Mouse (Mus musculus) CD4-positive helper T cell, adult 2 months (primary cell): Measurements from ENCODE around the gene Gm49396.

Experiments used
- DNase-seq: peaks from one replicate; pipeline ENCODE4 v3.0.0-alpha.2; 2012; ENCODE audit warnings: low read depth, missing footprints, low spot score

Gene Gm49396

GRCm38 (mm10) chr7:30610043-30610442 is 46.9 kb downstream of the Gm49396 start:
- no peak for DNase-seq

DNA sequence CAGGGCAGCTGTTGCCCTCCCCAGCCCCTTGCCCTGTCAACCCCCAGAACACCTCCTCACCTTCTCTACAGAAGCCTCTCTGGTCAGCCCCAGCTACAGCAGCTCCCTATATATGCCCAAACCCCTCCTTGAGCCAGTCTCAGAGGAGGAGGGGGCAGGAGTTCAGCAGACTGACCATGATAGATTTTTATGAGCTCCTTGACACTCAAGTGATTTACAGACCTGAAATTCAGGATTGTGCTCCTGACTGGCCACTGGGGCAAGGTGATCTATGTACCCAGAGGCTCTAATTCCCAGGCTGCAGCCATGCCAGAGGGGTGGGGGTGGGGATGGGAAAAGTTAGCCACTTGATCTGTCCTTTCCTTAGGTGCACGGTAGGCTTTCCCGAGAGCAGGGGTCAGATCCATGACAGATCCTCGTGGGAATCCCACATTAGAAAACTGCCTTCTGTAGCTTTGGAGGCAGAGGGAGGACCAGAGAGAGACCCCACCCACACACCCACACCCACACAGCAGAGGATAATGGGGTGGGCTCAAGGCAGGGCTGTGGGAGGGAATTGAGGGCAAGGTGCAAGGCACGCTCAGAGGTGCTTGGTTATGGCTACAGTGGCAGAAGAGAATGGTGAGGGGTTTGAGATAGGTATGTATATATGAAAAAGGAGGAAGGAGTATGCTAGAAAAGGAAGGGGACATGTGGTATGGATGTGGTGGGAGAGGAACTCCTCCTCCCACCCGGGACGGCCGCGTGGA is 49.7 kb downstream of the Gm49396 start, which contains the start of gene Upk1a:
Gene Upk1a, minus strand, starts transcription at position 194 of the 749 bp plus-strand sequence.
- DNase-seq = no peak

DNA sequence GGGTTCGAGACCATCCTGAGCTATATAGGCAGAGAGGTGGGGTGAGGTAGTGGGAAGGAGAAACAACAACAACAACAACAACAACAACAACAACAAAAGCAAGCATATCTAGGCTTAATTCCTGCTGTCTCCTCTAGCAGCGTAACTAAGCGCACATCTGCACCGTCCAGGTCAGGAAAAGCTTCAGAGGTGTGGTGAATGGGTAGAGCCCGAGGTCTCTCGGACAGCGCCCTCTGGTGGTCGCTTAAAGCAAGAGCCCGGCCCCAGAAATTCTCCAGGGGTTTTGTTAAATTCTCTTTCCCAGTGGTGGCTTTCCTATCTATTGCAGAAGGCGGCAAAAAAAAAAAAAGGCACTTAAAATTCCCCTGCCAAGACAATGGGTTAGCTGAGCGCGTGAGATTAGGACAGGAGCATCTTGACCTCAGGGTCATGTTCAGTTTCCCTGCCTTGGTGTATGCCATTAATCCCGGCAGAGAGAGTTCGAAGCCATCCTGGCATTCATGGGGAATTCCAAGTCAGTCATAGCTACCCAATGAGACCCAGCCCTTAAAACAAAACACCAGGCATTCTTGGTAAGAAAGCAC is 50.5 kb downstream of the Gm49396 start:
- DNase-seq = peak; percentile 67

GRCm38 (mm10) chr7:30614454-30614853 is 51.3 kb downstream of the Gm49396 start:
- peak; percentile 58 for DNase-seq

DNA sequence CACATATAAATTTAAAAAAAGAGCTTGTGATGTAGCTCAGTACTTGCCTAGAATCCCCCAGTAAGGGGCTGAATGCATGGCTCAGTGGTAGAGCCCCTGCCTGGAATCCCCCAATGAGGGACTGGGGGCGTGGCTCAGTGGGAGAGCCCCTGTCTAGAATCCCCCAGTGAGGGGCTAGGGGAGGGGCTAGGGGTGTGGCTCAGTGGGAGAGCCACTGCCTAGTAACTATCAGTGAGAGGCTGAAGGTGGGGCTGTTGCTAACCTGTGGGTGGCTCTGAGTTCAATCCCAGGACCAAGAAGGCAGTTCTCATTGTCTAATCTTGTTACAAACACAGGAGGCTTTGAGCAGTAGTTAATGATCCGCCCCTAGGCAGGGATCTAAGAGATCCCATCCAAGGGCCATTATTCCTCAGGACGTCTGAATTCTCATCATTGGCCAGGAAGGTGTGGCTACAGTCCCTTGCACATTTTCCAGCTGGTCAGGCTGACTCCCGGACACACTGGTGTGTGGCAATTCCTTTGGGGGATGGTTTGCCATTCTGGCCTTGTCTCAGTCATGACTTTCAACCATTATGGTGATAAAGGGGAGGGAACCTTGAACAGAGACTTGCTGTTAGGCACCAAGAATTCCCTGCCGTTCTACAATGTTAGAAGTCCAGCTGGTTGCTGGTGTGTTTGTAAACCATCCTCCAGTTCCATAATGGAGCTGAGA is 52.1 kb downstream of the Gm49396 start:
- DNase-seq = no peak
